Mouse (Mus musculus): ENCODE results near the gene Dph1. TPM values are rescaled to one million over a fixed set of nuclear protein-coding genes. Genes with fewer than 3 reads are reported as not detected.

The Dph1 gene
- 20.4 and 21.0 TPM in 2 replicates for polyA plus RNA-seq (2015; fragmentation: Nextera tagmentation; extraction: Ambion mirVana)

GRCm38 (mm10) chr11:75190905-75191441 lies at the start of gene Dph1:
Dph1 (minus strand) TSS chr11:75191241.
- peaks cover 48% of the 10 kb centered on the region for H3K4me1 ChIP-seq
- H3K9me3 ChIP-seq: no peaks in the 10 kb centered on the region
- no peak for ATAC-seq (ENCODE audit: borderline replicate concordance, extremely low read depth, low FRiP score, low TSS enrichment)
- no peaks in the 10 kb centered on the region for H3K36me3 ChIP-seq
- H3K4me2 ChIP-seq: peak within 1 kb of the TSS; percentile 87
- H3K9ac ChIP-seq: peak within 1 kb of the TSS; percentile 56
- H3K27me3 ChIP-seq: peaks cover 45% of the 10 kb centered on the region
- WGBS: 57% methylated on average over 5 of the region's 5 CpGs
- peak within 1 kb of the TSS; percentile 69 for H3K4me3 ChIP-seq
- H3K27ac ChIP-seq: no peak within 1 kb of the TSS

DNA sequence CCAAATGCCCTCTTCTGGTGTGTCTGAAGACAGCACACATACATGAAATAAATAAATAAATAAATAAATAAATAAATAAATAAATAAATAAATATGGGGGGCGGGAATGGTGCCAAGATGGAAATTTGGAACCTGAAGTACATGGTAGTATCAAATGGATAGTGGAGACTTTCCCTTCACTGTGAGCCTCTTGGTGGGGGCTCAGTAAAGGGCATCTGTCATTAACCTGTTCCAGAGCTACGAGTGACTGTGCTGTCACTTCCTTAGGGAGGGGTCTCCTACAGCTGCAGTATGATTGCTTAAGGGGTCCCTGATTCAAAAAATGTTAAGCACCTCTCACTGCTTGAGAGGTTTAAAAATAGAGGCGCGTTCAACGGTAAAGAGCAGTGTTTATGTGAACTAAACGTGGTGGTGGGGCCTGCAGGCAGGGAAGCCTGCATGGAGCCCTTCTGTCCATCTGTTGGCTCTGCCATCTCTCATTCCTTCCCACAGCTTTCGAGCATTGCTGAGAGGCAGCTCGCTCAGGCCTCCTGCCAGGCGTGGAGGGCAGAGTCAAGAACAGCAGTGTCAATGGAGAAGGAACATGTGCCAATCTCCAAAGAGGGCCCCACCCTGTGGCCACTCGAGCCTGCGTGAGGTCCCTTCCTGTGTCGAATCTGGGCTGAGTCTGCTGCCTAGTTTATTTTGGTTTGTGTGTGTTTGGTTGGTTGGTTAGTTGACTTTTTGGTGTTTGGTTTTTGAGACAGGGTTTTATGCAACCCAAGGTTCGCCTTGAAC lies 49.3 kb upstream of the Dph1 start:
- Histone ChIP-seq H3K27ac (peak overlapping the region; percentile 45), H3K4me1 (peaks cover 21% of the 10 kb centered on the region)

GRCm38 (mm10) chr11:75234745-75235144 lies 43.7 kb upstream of the Dph1 start:
- peaks cover 19% of the 10 kb centered on the region; the same call in 1 of the 2 replicates for H3K27me3 ChIP-seq
- no peak overlapping the region for H3K4me3 ChIP-seq
- 0 out of 2 replicates have a peak, but pooled peaks cover 8% of the 10 kb centered on the region for H3K4me1 ChIP-seq
- 7% methylated on average over 16 of the region's 16 CpGs for WGBS
- no peak for ATAC-seq (ENCODE audit: borderline replicate concordance, extremely low read depth, low FRiP score, low TSS enrichment)
- H3K27ac ChIP-seq: no peak overlapping the region
- no peak overlapping the region for H3K9ac ChIP-seq
- H3K4me2 ChIP-seq: peak overlapping the region; percentile 34; the same call in 1 of the 2 replicates
- H3K36me3 ChIP-seq: no peaks in the 10 kb centered on the region
- no peaks in the 10 kb centered on the region for H3K9me3 ChIP-seq

More for the DNA sequence above, 49.3 kb upstream of the Dph1 start:
- no peaks in the 10 kb centered on the region for H3K9me3 ChIP-seq
- no peak overlapping the region for H3K4me2 ChIP-seq
- WGBS: 37% methylated on average over 13 of the region's 13 CpGs
- H3K4me3 ChIP-seq: no peak overlapping the region
- peaks cover under 1% of the 10 kb centered on the region; the same call in 1 of the 2 replicates for H3K27me3 ChIP-seq
- H3K9ac ChIP-seq: no peak overlapping the region
- peak; percentile 32; the same call in 1 of the 2 replicates for ATAC-seq (ENCODE audit: borderline replicate concordance, extremely low read depth, low FRiP score, low TSS enrichment)
- H3K36me3 ChIP-seq: no peaks in the 10 kb centered on the region

DNA sequence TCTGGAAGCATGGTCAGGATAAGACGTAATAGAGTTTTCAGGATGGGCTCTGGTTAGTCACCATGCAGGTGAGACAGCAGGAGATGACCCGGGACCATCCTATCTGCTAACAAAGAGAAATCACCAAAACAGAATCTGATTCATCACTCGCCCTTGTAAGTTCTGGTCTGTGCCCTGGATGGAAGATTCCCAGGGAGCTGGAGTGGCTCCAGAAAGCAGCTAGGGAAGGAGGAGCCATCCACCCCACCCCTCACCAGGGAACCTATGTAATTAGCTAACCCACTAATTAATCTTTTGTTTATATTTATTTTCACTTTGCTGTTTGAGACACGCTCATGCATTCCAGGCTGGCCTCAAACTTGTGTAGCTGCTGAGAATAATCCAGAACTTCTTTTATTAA lies 41.4 kb upstream of the Dph1 start:
- Histone ChIP-seq H3K27me3 (peaks cover 19% of the 10 kb centered on the region; the same call in 1 of the 2 replicates), H3K36me3 (no peaks in the 10 kb centered on the region), H3K4me3 (no peak overlapping the region), H3K27ac (no peak overlapping the region), H3K9ac (no peak overlapping the region), H3K9me3 (no peaks in the 10 kb centered on the region), H3K4me2 (no peak overlapping the region), H3K4me1 (0 out of 2 replicates have a peak, but pooled peaks cover 8% of the 10 kb centered on the region)
- 69% methylated on average over 4 of the region's 4 CpGs for WGBS
- ATAC-seq (ENCODE audit: borderline replicate concordance, extremely low read depth, low FRiP score, low TSS enrichment): no peak

GRCm38 (mm10) chr11:75231756-75232155 lies 40.7 kb upstream of the Dph1 start:
- 7% methylated on average over 7 of the region's 7 CpGs for WGBS
- H3K36me3 ChIP-seq: no peaks in the 10 kb centered on the region
- H3K4me2 ChIP-seq: no peak overlapping the region
- H3K9ac ChIP-seq: no peak overlapping the region
- 0 out of 2 replicates have a peak, but pooled peaks cover 8% of the 10 kb centered on the region for H3K4me1 ChIP-seq
- H3K9me3 ChIP-seq: no peaks in the 10 kb centered on the region
- H3K27ac ChIP-seq: no peak overlapping the region
- no peak overlapping the region for H3K4me3 ChIP-seq
- ATAC-seq (ENCODE audit: borderline replicate concordance, extremely low read depth, low FRiP score, low TSS enrichment): no peak
- peaks cover 19% of the 10 kb centered on the region; the same call in 1 of the 2 replicates for H3K27me3 ChIP-seq

DNA sequence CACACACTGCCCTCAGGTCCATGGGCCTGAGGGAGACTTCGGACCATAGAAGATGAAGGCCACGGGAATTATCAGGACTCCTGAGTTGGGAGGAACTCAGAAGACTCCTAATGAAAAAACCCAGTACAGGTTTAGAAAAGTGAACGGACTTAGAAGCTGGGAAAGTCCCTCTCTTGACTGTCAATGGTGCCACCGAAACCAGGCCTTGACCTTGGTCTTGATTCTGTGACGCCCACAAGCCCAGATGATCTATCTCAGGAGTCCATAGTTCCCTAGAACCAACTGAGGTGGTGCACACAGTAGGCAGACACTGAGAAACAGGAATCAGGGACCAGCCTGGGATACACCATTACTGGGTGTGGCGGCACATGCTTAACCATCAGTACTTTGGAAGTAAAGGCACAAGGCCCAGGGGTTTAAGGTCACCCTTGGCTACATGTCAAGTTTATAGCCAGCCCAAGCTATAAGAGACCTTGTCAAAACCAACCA lies 39.3 kb upstream of the Dph1 start:
- Histone ChIP-seq H3K9me3 (no peaks in the 10 kb centered on the region), H3K4me2 (no peak overlapping the region), H3K4me1 (0 out of 2 replicates have a peak, but pooled peaks cover 8% of the 10 kb centered on the region), H3K27me3 (peaks cover 18% of the 10 kb centered on the region; the same call in 1 of the 2 replicates), H3K36me3 (no peaks in the 10 kb centered on the region), H3K27ac (no peak overlapping the region), H3K4me3 (no peak overlapping the region), H3K9ac (no peak overlapping the region)
- whole genome bisulfite sequencing: 92% methylated on average over 6 of the region's 6 CpGs
- no peak for ATAC-seq (ENCODE audit: borderline replicate concordance, extremely low read depth, low FRiP score, low TSS enrichment)

- Histone ChIP-seq H3K4me2 (no peak overlapping the region), H3K27ac (no peak overlapping the region), H3K4me1 (0 out of 2 replicates have a peak, but pooled peaks cover under 1% of the 10 kb centered on the region), H3K9me3 (no peaks in the 10 kb centered on the region), H3K36me3 (no peaks in the 10 kb centered on the region), H3K4me3 (no peak overlapping the region), H3K27me3 (peaks cover 8% of the 10 kb centered on the region; the same call in 1 of the 2 replicates), H3K9ac (no peak overlapping the region)
- no peak for ATAC-seq (ENCODE audit: borderline replicate concordance, extremely low read depth, low FRiP score, low TSS enrichment)
- WGBS: 71% methylated on average over 6 of the region's 6 CpGs
Measured at GRCm38 (mm10) chr11:75229289-75229688, 38.2 kb upstream of the Dph1 start.

DNA sequence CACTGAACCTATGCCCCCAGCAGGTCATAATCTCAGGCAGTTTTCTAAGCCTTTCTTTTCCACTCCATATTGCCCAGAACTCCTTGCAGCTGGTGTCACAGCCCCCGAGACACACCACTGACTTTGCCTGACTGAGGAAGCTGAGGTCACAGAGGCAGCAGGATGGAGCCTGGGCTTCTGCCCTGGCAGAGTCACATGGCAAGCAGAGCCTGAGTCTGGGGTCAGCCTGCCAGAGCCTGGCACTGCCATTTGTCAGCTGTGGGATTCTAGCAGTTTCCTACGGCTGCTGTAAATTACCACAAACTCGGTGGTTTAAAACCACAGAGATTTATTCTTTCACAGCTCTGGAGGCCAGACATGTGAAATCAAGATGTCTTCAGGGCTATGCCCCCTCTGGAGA lies 36.6 kb upstream of the Dph1 start:
- Histone ChIP-seq H3K27ac (no peak overlapping the region), H3K9ac (no peak overlapping the region), H3K9me3 (no peaks in the 10 kb centered on the region), H3K4me1 (no peaks in the 10 kb centered on the region), H3K36me3 (no peaks in the 10 kb centered on the region), H3K4me2 (no peak overlapping the region), H3K27me3 (0 out of 2 replicates have a peak, but pooled peaks cover 3% of the 10 kb centered on the region), H3K4me3 (no peak overlapping the region)
- no peak for ATAC-seq (ENCODE audit: borderline replicate concordance, extremely low read depth, low FRiP score, low TSS enrichment)
- 60% methylated on average over 3 of the region's 3 CpGs for WGBS

DNA sequence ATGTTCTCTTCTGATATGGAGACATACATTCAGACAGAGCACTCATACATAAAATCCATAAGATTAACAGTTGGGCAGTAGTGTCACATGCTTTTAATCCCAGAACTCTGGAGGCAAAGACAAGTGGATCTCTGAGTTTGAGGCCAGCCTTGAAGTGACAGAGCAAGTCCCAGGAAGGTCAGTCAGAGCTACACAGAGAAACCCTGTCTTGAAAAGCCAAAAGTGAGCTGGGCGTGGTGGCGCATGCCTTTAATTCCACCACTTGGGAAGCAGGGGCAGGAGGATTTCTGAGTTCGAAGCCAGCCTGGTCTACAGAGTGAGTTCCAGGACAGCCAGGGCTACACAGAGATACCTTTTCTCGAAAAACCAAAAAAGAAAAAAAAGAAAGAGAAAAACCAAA lies 33.8 kb upstream of the Dph1 start:
- H3K27me3 ChIP-seq: no peaks in the 10 kb centered on the region
- H3K4me3 ChIP-seq: no peak overlapping the region
- H3K36me3 ChIP-seq: no peaks in the 10 kb centered on the region
- no peak for ATAC-seq (ENCODE audit: borderline replicate concordance, extremely low read depth, low FRiP score, low TSS enrichment)
- no peak overlapping the region for H3K4me2 ChIP-seq
- no peak overlapping the region for H3K27ac ChIP-seq
- peaks cover 15% of the 10 kb centered on the region for H3K4me1 ChIP-seq
- WGBS: 70% methylated on average over 4 of the region's 4 CpGs
- no peak overlapping the region for H3K9ac ChIP-seq
- no peaks in the 10 kb centered on the region for H3K9me3 ChIP-seq

DNA sequence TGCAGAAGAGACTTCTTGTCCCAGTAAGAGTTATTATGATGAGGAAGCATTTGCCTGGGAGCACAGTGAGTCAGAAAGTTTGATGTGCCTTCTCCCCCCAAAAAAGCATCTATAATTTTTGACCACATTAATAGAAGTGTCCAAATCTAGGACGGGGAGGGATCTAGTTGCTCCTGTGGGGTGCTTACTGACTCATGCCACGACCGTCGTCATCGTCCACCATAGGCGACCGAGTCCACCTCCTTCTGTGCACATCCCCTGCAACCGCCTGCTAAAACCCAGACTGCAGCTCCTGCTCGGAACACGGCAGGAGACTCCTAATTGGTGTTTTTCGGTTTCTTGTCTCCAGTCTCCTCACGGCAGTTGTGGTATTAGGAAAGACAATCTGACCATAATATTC lies 33.0 kb upstream of the Dph1 start:
- no peak for ATAC-seq (ENCODE audit: borderline replicate concordance, extremely low read depth, low FRiP score, low TSS enrichment)
- 85% methylated on average over 12 of the region's 12 CpGs for WGBS
- no peaks in the 10 kb centered on the region for H3K36me3 ChIP-seq

DNA sequence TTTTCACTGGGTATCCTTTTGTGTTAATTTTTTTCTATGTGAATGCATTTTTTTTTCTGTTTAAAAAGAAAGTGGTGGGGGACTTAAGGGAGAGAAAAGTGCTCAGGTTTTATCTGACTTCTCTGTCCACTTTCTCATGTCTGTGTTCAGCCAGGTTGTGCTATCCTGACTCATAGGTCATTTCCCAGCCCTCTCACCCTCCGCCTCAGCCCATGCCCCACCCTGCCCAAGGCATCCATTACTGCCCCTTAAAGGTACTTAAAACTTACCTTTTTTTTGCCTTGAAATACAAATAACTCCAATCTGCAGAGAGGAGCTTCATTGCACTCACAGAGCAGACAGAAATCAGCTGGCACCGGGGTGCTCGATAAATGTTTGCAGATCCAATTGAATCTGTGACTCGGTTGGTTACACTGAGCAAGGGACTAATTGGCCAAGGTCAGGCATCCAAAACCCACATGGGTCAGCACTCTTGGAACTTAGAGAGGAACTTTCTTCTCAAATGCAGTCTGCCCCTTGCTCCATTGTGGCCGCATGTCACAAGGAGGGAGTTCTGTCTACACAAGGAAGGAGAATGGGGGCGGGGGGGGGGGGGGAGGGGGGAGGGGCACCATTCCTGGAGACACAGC lies 29.6 kb upstream of the Dph1 start:
- Histone ChIP-seq H3K4me3 (no peak overlapping the region), H3K36me3 (no peaks in the 10 kb centered on the region), H3K9me3 (no peaks in the 10 kb centered on the region), H3K9ac (no peak overlapping the region), H3K27me3 (no peaks in the 10 kb centered on the region), H3K4me1 (peaks cover 15% of the 10 kb centered on the region), H3K27ac (no peak overlapping the region), H3K4me2 (peak overlapping the region; percentile 22; the same call in 1 of the 2 replicates)
- WGBS: 33% methylated on average over 5 of the region's 6 CpGs
- ATAC-seq (ENCODE audit: borderline replicate concordance, extremely low read depth, low FRiP score, low TSS enrichment): peak; percentile 52

More for the DNA sequence above, 33.0 kb upstream of the Dph1 start:
- Histone ChIP-seq H3K4me2 (no peak overlapping the region), H3K9me3 (no peaks in the 10 kb centered on the region), H3K4me3 (no peak overlapping the region), H3K9ac (no peak overlapping the region), H3K27ac (no peak overlapping the region), H3K27me3 (no peaks in the 10 kb centered on the region), H3K4me1 (peaks cover 15% of the 10 kb centered on the region)

Data from lung, embryonic 15.5 days (tissue).